Mouse (Mus musculus) kidney, embryonic 16.5 days (tissue): ENCODE measurements around the gene Sec14l1. TPM values are rescaled to one million over a fixed set of nuclear protein-coding genes. Genes with fewer than 3 reads are reported as not detected.

Experiments used
- ATAC-seq: fragments of 200-750 bp; cut with Nextera tagmentation; 2 replicates; pipeline ENCODE4 v1.8.0; 2017; ENCODE audit warnings: moderate TSS enrichment; ENCODE audit not compliant: low FRiP score, low TSS enrichment
- H3K27ac ChIP-seq: fragments of 300-500 bp; sonication (generic); 2 replicates; pipeline ENCODE4 v1.5.1; 2014; ENCODE audit warnings: low read length
- H3K27me3 ChIP-seq: fragments of 300-500 bp; sonication (generic); 2 replicates; pipeline ENCODE4 v1.6.1; 2014; ENCODE audit warnings: low read length, control low read depth, mixed read lengths; ENCODE audit not compliant: insufficient read depth
- H3K36me3 ChIP-seq: fragments of 300-500 bp; sonication (generic); 2 replicates; pipeline ENCODE4 v1.6.1; 2014; ENCODE audit warnings: low read length, control low read depth, mixed read lengths; ENCODE audit not compliant: insufficient read depth
- H3K4me1 ChIP-seq: fragments of 300-500 bp; sonication (generic); 2 replicates; pipeline ENCODE4 v1.6.1; 2014; ENCODE audit warnings: low read length, control low read depth, mixed read lengths; ENCODE audit not compliant: insufficient read depth
- H3K4me2 ChIP-seq: fragments of 300-500 bp; sonication (generic); replicated peaks from 2 replicates; pipeline ENCODE4 v1.6.1; 2014; ENCODE audit warnings: low read depth, low read length
- H3K4me3 ChIP-seq: fragments of 300-500 bp; sonication (generic); 2 replicates; pipeline ENCODE4 v1.5.1; 2014; ENCODE audit warnings: mild to moderate bottlenecking, low read length
- H3K9ac ChIP-seq: fragments of 300-500 bp; sonication (generic); replicated peaks from 2 replicates; pipeline ENCODE4 v1.6.1; 2014; ENCODE audit warnings: low read length
- H3K9me3 ChIP-seq: fragments of 300-500 bp; sonication (generic); 2 replicates; pipeline ENCODE4 v1.6.1; 2016; ENCODE audit warnings: low read length, control low read depth
- WGBS: fragments of 180-500 bp; shearing (Covaris S2); extraction: QIAGEN DNeasy Blood & Tissue Kit; methylation state at CpG from one replicate; pipeline ENCODE4 v1.1.7; 2014; 5-methylcytosine and 5-hydroxymethylcytosine counted together
- polyA plus RNA-seq: library from polyadenylated mRNA; unstranded; fragments of >200 nt; fragmentation: Nextera tagmentation; extraction: Ambion mirVana; gene quantifications from 2 replicates; pipeline ENCODE4 v1.2.1, GENCODE M21; 2015

The Sec14l1 gene
- polyA plus RNA-seq, 1 experiment from 2014 or later, result 92.9 TPM

GRCm38 (mm10) chr11:117116350-117117303 is 1.7 kb downstream of the Sec14l1 start:
- WGBS, result 15% methylated on average over 18 of the region's 18 CpGs
- Histone ChIP-seq H3K27ac (peak overlapping the region; percentile 89), H3K4me2 (peak overlapping the region; percentile 70), H3K27me3 (no peaks in the 10 kb centered on the region), H3K9ac (peak overlapping the region; percentile 91), H3K4me3 (peak overlapping the region; percentile 92), H3K9me3 (no peaks in the 10 kb centered on the region; the same call in 1 of the 2 replicates), H3K36me3 (no peaks in the 10 kb centered on the region), H3K4me1 (peaks cover 68% of the 10 kb centered on the region)
- ATAC-seq, result no peak

DNA sequence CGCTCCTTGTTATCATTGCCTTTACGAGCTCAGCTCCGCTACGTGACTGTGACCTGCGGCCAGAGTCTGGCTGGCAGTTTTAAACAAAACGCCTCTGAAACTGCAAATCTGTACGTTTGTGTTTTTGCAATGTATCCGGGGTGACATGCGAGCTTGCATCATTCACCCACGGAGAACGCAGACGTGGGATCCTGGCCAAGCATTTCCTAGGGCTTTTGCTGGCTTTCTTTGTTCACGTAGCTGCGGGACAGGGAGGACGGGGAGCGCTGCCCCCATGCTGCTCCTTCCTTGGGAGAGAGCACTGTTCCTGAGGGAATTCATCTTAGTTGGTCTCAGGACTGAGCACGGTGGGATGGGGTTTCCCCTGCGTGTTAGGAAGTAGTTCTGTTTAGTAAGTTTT is 2.4 kb downstream of the Sec14l1 start:
- Histone ChIP-seq H3K27ac (peak overlapping the region; percentile 89), H3K36me3 (no peaks in the 10 kb centered on the region), H3K4me2 (peak overlapping the region; percentile 70), H3K4me3 (peak overlapping the region; percentile 92), H3K9ac (peak overlapping the region; percentile 91), H3K27me3 (no peaks in the 10 kb centered on the region), H3K4me1 (peaks cover 71% of the 10 kb centered on the region), H3K9me3 (no peaks in the 10 kb centered on the region; the same call in 1 of the 2 replicates)
- WGBS, result 23% methylated on average over 18 of the region's 18 CpGs
- ATAC-seq, result no peak

DNA sequence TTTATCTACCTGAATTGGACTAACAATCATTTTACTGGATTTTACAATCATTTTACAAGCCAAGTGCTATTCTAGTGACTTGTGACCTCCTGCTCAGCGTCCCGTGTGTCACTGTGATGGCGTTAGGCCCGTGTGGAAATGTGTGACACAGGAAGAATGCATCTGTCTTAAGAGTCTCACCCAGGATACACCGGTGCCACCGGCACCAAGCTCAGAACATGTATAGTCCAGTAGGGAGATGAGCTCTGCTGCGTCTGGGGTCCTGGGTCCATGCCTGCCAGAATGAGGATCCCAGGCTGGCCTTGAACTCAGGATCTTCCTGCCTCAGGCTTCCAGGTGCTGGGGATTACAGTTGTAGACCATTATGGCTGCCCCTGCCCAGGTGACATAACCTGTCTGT is 2.8 kb downstream of the Sec14l1 start:
- peak overlapping the region; percentile 70; the same call in 1 of the 2 replicates for H3K4me2 ChIP-seq
- H3K27ac ChIP-seq, result peak overlapping the region; percentile 89; the same call in 1 of the 2 replicates
- peak overlapping the region; percentile 21; the same call in 1 of the 2 replicates for H3K4me3 ChIP-seq
- H3K9ac ChIP-seq, result peak overlapping the region; percentile 7; the same call in 1 of the 2 replicates
- H3K36me3 ChIP-seq, result no peaks in the 10 kb centered on the region
- peaks cover 68% of the 10 kb centered on the region for H3K4me1 ChIP-seq
- H3K9me3 ChIP-seq, result no peaks in the 10 kb centered on the region; the same call in 1 of the 2 replicates
- WGBS, result 67% methylated on average over 7 of the region's 7 CpGs
- no peak for ATAC-seq
- no peaks in the 10 kb centered on the region for H3K27me3 ChIP-seq

- peak overlapping the region; percentile 89 for H3K27ac ChIP-seq
- peak overlapping the region; percentile 48 for H3K9ac ChIP-seq
- H3K4me3 ChIP-seq, result peak overlapping the region; percentile 21
- H3K4me2 ChIP-seq, result peak overlapping the region; percentile 40
- no peaks in the 10 kb centered on the region; the same call in 1 of the 2 replicates for H3K9me3 ChIP-seq
- H3K36me3 ChIP-seq, result no peaks in the 10 kb centered on the region
- peaks cover 67% of the 10 kb centered on the region for H3K4me1 ChIP-seq
- WGBS, result 65% methylated on average over 4 of the region's 4 CpGs
- ATAC-seq, result no peak
- no peaks in the 10 kb centered on the region for H3K27me3 ChIP-seq
These were observed 3.3 kb downstream of the Sec14l1 start for GRCm38 (mm10) chr11:117118248-117118647.

DNA sequence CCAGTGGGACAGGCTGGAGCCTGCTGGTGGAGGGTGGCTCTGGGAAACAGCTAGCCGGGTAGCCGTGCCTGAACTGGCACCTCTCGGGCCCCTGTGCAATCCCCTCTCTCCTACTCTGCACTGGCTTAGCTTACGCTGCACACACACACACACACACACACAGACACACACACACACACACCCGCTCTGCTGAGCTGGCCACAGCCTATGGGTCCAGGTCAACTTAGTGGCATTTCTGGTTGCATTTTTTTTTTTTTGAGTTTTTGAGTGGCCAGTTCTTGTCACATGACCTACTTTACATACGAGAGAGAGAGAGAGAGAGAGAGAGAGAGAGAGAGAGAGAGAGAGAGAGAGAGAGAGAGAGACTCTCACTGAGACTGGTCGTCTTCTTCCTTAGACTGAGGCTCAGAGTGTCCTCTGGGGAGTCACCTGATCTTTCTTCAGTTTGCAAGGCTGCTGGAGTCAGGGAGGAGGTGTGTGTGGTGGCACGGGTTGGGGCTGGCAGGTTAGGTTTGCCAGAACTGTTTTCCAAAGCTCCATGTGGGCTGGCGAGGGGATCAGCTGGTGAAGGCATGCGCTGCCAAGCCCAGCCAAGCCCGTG is 3.9 kb downstream of the Sec14l1 start:
- H3K27ac ChIP-seq, result peak overlapping the region; percentile 89
- no peaks in the 10 kb centered on the region for H3K27me3 ChIP-seq

GRCm38 (mm10) chr11:117119723-117120122 is 4.8 kb downstream of the Sec14l1 start:
- 32% methylated on average over 5 of the region's 5 CpGs for WGBS
- Histone ChIP-seq H3K36me3 (no peaks in the 10 kb centered on the region), H3K27ac (peak overlapping the region; percentile 79), H3K4me3 (no peak overlapping the region), H3K9ac (0 out of 2 replicates have a peak overlapping the region, but pooled peaks have one; percentile 36), H3K9me3 (no peaks in the 10 kb centered on the region), H3K4me1 (peaks cover 70% of the 10 kb centered on the region), H3K4me2 (0 out of 2 replicates have a peak overlapping the region, but pooled peaks have one; percentile 32), H3K27me3 (no peaks in the 10 kb centered on the region)
- no peak for ATAC-seq

More for the DNA sequence above, 3.9 kb downstream of the Sec14l1 start:
- ATAC-seq, result no peak
- H3K4me3 ChIP-seq, result peak overlapping the region; percentile 21
- H3K4me1 ChIP-seq, result peaks cover 72% of the 10 kb centered on the region
- peak overlapping the region; percentile 50 for H3K9ac ChIP-seq
- WGBS, result 47% methylated on average over 11 of the region's 11 CpGs
- H3K4me2 ChIP-seq, result peak overlapping the region; percentile 40
- no peaks in the 10 kb centered on the region for H3K9me3 ChIP-seq
- H3K36me3 ChIP-seq, result no peaks in the 10 kb centered on the region

DNA sequence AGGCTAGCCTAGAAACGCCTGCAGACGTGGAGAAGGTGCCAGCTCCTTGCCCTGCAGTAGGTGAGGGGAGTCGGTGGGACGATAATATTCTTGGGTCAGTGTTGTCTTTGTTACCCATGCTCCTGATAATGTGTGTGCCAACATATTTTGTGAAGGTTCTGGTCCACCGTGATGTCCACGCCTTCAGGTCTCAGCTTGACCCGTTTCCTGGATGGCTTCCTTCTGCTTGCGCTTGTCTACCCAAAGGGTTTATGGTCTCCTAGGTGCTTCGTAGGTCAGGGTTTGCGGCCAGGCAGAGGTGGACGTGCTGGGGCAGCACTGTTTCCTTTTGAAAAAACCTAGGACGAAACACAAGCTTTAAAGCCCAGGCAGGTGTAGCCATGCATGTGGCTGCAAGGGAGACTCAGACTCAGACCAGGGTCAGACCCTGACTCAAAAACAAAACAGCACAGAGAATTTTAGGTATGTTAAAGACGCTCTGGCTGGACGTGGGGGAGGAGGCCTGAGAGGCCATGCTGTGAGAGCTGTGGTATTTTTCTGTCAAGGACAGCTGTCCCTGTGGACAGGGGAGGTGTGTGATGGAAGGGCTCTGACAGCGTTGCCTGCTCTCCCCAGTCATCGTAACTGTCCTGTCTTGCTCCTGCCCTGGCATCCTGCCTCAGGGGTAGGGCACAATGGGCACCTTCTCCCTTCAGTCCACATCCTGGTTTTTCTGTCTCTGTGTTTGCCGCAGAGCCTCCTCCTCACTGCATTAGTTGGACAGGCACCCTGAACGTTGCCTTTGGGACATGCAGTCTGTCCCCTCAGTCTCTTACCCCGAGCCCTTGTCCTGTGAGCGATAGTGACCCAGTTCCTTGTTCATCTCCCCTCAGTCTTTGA is 5.6 kb downstream of the Sec14l1 start:
- 22% methylated on average over 20 of the region's 20 CpGs for WGBS
- peak overlapping the region; percentile 32 for H3K4me2 ChIP-seq
- peak overlapping the region; percentile 55 for H3K9ac ChIP-seq

GRCm38 (mm10) chr11:117121164-117121535 is 6.2 kb downstream of the Sec14l1 start:
- H3K36me3 ChIP-seq, result no peaks in the 10 kb centered on the region
- H3K4me3 ChIP-seq, result no peak overlapping the region; the same call in 1 of the 2 replicates
- no peaks in the 10 kb centered on the region for H3K9me3 ChIP-seq
- peak overlapping the region; percentile 55 for H3K9ac ChIP-seq
- 38% methylated on average over 11 of the region's 11 CpGs for WGBS
- H3K4me2 ChIP-seq, result peak overlapping the region; percentile 32
- peaks cover 66% of the 10 kb centered on the region for H3K4me1 ChIP-seq
- peak overlapping the region; percentile 79 for H3K27ac ChIP-seq
- ATAC-seq, result 0 out of 2 replicates have a peak, but pooled peaks have one; percentile 13
- no peaks in the 10 kb centered on the region for H3K27me3 ChIP-seq

More for the DNA sequence above, 5.6 kb downstream of the Sec14l1 start:
- ATAC-seq, result peak; percentile 37; the same call in 1 of the 2 replicates
- peak overlapping the region; percentile 79 for H3K27ac ChIP-seq
- peaks cover 70% of the 10 kb centered on the region for H3K4me1 ChIP-seq
- no peaks in the 10 kb centered on the region for H3K27me3 ChIP-seq
- H3K36me3 ChIP-seq, result no peaks in the 10 kb centered on the region
- H3K9me3 ChIP-seq, result no peaks in the 10 kb centered on the region
- H3K4me3 ChIP-seq, result peak overlapping the region; percentile 5

DNA sequence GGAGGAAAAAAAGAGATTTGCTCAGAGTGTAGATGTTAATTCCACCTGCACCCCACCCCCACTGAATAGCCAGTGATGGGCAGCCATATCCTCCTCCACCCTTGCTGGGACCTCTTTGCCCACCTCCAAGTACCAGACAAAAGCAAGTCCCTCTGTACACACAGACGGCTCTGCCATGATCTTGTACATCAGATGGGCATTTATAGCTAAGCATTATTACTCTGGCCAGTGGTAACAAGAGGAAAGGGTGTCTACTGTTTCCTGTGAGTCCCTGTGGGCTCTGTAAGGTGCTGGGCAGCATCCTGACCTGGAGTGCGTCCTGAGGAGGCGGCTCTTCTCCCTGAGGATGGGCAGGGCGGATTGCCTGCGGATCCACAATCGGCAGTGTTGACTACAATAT is 7.0 kb downstream of the Sec14l1 start:
- no peaks in the 10 kb centered on the region for H3K9me3 ChIP-seq
- H3K27me3 ChIP-seq, result no peaks in the 10 kb centered on the region
- H3K4me3 ChIP-seq, result no peak overlapping the region
- WGBS, result 90% methylated on average over 6 of the region's 6 CpGs
- no peak for ATAC-seq
- no peak overlapping the region for H3K27ac ChIP-seq
- H3K4me1 ChIP-seq, result peaks cover 59% of the 10 kb centered on the region
- H3K9ac ChIP-seq, result no peak overlapping the region
- H3K4me2 ChIP-seq, result no peak overlapping the region
- H3K36me3 ChIP-seq, result no peaks in the 10 kb centered on the region
